ENCODE assay signal across 25 mouse cellular contexts in genomic region chr10:70539251-70539650, GRCm38 (mm10).
"Had no signal": no experiment of that assay in that cellular context is flagged by ENCODE, and none has a peak within 500 bp of the region (broad histone marks: within the 10 kb centered on the region; RNA-seq: fewer than 3 reads in every experiment).

No protein-coding gene starts in this region.

- DNase-seq: forebrain, postnatal 0 days; gastrocnemius, postnatal 14 days; gastrocnemius, postnatal 36 days; heart, adult 2 months; heart, postnatal 14 days; heart, postnatal 36 days; kidney, adult 11 months; kidney, adult 2 months; kidney, adult 9 months; kidney, postnatal 14 days; kidney, postnatal 36 days; layer of hippocampus, adult 9-11 months; layer of hippocampus, postnatal 36 days; left cerebral cortex, postnatal 4 days had no signal

- H3K27ac ChIP-seq: heart, adult 2 months; heart, embryonic 13.5 days; heart, embryonic 15.5 days; hindbrain, embryonic 13.5 days; hindbrain, embryonic 15.5 days; hindbrain, postnatal 0 days; kidney, embryonic 15.5 days; kidney, postnatal 0 days; limb, embryonic 13.5 days; limb, embryonic 15.5 days; liver, embryonic 12.5 days had no signal

- H3K27me3 ChIP-seq: heart, embryonic 13.5 days; heart, embryonic 15.5 days; hindbrain, embryonic 13.5 days; hindbrain, embryonic 15.5 days; kidney, embryonic 15.5 days; limb, embryonic 13.5 days; limb, embryonic 15.5 days; liver, embryonic 12.5 days had no signal

- H3K4me1 ChIP-seq: hindbrain, embryonic 13.5 days; hindbrain, embryonic 15.5 days; kidney, embryonic 15.5 days; limb, embryonic 13.5 days; limb, embryonic 15.5 days; liver, embryonic 12.5 days had no signal

- H3K36me3 ChIP-seq: heart, embryonic 15.5 days; kidney, embryonic 15.5 days; liver, embryonic 12.5 days had no signal

- H3K4me2 ChIP-seq: heart, embryonic 13.5 days; heart, embryonic 15.5 days; hindbrain, embryonic 13.5 days; hindbrain, embryonic 15.5 days; kidney, embryonic 15.5 days; limb, embryonic 13.5 days; limb, embryonic 15.5 days; liver, embryonic 12.5 days had no signal

- ATAC-seq: forebrain, postnatal 0 days; hindbrain, postnatal 0 days; intestine, embryonic 16.5 days; liver, embryonic 12.5 days had no signal

- H3K9me3 ChIP-seq: heart, embryonic 15.5 days; hindbrain, embryonic 13.5 days; hindbrain, embryonic 15.5 days; kidney, embryonic 15.5 days; limb, embryonic 13.5 days; limb, embryonic 15.5 days had no signal

- H3K9ac ChIP-seq: forebrain, postnatal 0 days; heart, embryonic 13.5 days; heart, embryonic 15.5 days; hindbrain, embryonic 13.5 days; hindbrain, embryonic 15.5 days; kidney, embryonic 15.5 days; limb, embryonic 13.5 days; limb, embryonic 15.5 days; liver, embryonic 12.5 days had no signal

- H3K4me3 ChIP-seq: heart, adult 2 months; heart, embryonic 13.5 days; heart, embryonic 15.5 days; hindbrain, embryonic 13.5 days; hindbrain, embryonic 15.5 days; kidney, embryonic 15.5 days; limb, embryonic 13.5 days; limb, embryonic 15.5 days; liver, embryonic 12.5 days had no signal
